Mouse (Mus musculus): ENCODE measurements around the gene Ccni. TPM values are rescaled to one million over a fixed set of nuclear protein-coding genes. Genes with fewer than 3 reads are reported as not detected.

Gene Ccni
- polyA plus RNA-seq, 1 experiment, result 48.5 TPM

DNA sequence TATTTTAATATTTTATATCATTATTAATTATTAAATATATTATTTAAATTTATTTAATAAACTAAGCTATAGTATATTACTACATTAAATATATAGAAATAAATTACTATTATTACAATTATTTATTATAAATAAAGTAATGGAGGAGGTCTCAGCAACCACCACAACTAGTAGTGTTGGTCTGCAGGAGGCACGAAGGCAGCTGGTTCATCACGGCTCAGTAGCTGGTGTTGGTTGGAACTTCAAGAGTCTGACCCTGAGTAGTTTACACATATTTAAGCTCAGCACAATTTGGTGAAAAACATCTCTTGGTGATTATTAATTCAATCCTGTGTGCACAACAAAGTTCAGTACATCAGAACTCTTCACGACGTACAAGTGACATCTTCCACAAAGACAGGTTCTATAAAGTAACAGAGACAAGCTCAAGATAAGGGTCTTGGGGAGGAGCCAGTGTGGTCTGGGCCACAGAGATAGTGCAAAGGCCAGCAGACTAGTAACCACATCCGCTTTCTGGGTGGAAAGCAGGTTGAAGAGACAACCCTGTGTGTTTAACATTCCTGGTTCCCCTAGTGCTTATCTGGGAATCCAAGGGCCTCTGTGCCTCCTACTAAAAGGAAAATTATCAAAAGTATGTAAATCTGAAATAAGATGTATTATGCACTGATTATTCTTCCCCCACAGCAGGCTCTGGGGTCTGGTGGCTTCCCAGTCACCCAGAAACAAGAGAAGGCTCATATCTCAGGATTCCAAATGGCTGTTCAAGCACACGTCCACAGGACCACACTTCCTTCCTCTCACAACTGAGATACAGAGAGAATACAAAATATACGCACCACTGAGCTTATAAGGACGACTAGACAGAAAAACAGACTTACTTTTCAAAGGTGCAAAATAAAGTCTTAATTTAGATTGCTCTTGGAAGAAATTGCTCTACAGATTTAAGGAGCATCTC lies 33.6 kb upstream of the Ccni start:
- no peaks in the 10 kb centered on the region for H3K36me3 ChIP-seq (ENCODE audit: control insufficient read depth, insufficient read depth, low read length)
- 29% methylated on average over 8 of the region's 8 CpGs for WGBS
- DNase-seq (ENCODE audit: low read depth in 1 of 2, low spot score in 2 of 2), result no peak
- peaks cover 5% of the 10 kb centered on the region; the same call in 1 of the 2 replicates for H3K4me1 ChIP-seq (ENCODE audit: control insufficient read depth, insufficient read depth, insufficient read length)
- no peak overlapping the region for H3K27ac ChIP-seq (ENCODE audit: insufficient read depth, low read length)
- TF ChIP-seq POLR2A (IDR thresholded peaks at IDR 0.05; ENCODE audit: low read depth, low read length) (no peak), CTCF (IDR thresholded peaks at IDR 0.05; ENCODE audit: extremely low read depth, insufficient read depth, insufficient read length, insufficient replicate concordance) (no peak)
- no peaks in the 10 kb centered on the region for H3K27me3 ChIP-seq (ENCODE audit: control insufficient read depth, insufficient read depth, low read length)
- no peak overlapping the region for H3K4me3 ChIP-seq (ENCODE audit: extremely low read depth, insufficient read depth, insufficient read length)

DNA sequence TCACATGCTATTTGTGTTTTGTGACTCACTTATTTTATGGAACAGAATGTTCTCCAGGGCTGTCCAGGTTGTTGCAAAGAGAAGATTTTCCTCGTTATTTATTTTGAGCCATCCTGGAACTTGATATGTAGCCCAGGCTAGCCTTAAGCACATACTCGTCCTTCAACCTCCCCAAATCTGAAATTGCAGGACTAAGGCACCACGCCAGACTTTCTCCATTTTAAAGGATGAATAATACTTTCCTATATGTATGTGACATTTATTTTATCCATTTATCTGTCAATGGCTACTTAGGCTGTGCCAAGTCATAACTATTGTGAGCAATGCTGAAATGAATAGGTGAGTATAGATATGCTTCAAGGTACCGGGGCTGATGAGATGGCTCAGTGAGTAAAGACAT lies 30.2 kb upstream of the Ccni start:
- H3K27me3 ChIP-seq (ENCODE audit: control insufficient read depth, insufficient read depth, low read length), result no peaks in the 10 kb centered on the region
- H3K4me1 ChIP-seq (ENCODE audit: control insufficient read depth, insufficient read depth, insufficient read length), result peaks cover 17% of the 10 kb centered on the region; the same call in 1 of the 2 replicates
- WGBS, result 85% methylated on average over 4 of the region's 4 CpGs
- TF ChIP-seq POLR2A (IDR thresholded peaks at IDR 0.05; ENCODE audit: low read depth, low read length), result no peak
- no peak for TF ChIP-seq CTCF (IDR thresholded peaks at IDR 0.05; ENCODE audit: extremely low read depth, insufficient read depth, insufficient read length, insufficient replicate concordance)
- DNase-seq (ENCODE audit: low read depth in 1 of 2, low spot score in 2 of 2), result no peak
- no peak overlapping the region for H3K4me3 ChIP-seq (ENCODE audit: extremely low read depth, insufficient read depth, insufficient read length)
- H3K27ac ChIP-seq (ENCODE audit: insufficient read depth, low read length), result no peak overlapping the region
- no peaks in the 10 kb centered on the region for H3K36me3 ChIP-seq (ENCODE audit: control insufficient read depth, insufficient read depth, low read length)

DNA sequence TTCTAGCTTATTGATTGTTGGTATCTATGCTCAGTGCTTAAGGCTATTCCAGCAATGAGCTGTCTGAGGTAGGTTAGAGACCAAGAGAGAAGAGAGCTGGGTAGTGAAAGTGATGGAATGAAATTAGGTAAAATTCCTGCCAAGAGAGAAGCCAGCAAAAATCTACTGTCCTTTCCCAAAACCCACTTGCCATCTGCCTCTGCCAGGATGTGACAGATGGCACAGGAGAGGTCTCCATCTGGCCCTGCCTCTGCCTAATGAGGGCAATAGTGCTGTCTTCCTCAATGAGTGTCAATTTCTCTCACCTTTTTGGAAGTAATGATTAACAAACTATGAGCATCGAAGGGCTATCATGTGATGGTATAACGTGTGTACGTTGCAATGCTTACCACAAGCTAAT lies 29.6 kb upstream of the Ccni start:
- H3K4me3 ChIP-seq (ENCODE audit: extremely low read depth, insufficient read depth, insufficient read length), result no peak overlapping the region
- peaks cover 17% of the 10 kb centered on the region; the same call in 1 of the 2 replicates for H3K4me1 ChIP-seq (ENCODE audit: control insufficient read depth, insufficient read depth, insufficient read length)
- WGBS, result 93% methylated on average over 3 of the region's 3 CpGs
- no peaks in the 10 kb centered on the region for H3K36me3 ChIP-seq (ENCODE audit: control insufficient read depth, insufficient read depth, low read length)
- no peak for DNase-seq (ENCODE audit: low read depth in 1 of 2, low spot score in 2 of 2)
- H3K27ac ChIP-seq (ENCODE audit: insufficient read depth, low read length), result no peak overlapping the region
- TF ChIP-seq CTCF (IDR thresholded peaks at IDR 0.05; ENCODE audit: extremely low read depth, insufficient read depth, insufficient read length, insufficient replicate concordance) (no peak), POLR2A (IDR thresholded peaks at IDR 0.05; ENCODE audit: low read depth, low read length) (no peak)
- H3K27me3 ChIP-seq (ENCODE audit: control insufficient read depth, insufficient read depth, low read length), result no peaks in the 10 kb centered on the region

GRCm38 (mm10) chr5:93234605-93235004 lies 28.3 kb upstream of the Ccni start:
- 86% methylated on average over 2 of the region's 2 CpGs for WGBS

DNA sequence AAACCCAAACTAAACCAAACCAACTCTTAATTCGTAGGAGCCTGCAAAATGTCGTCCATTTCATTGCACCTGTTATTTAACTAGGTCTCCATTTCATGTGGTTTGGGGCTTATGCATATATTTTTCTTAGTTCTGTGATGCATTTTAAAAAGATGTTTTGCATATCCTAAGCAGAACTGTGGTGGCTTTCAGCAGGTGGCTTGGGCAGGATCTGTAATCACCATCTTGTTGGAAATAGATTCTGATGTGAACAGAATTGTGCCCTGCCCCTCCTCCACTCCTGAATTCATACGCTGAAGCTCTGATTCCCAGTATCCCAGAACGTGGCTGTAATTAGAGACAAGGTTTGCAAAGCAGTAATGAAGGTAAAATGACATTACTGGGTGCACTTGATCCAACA lies 27.8 kb upstream of the Ccni start:
- H3K4me1 ChIP-seq (ENCODE audit: control insufficient read depth, insufficient read depth, insufficient read length), result peaks cover 18% of the 10 kb centered on the region
- peak in 1 of 2 experiments; percentile 17 for DNase-seq (ENCODE audit: low read depth in 1 of 2, low spot score in 2 of 2)

More at GRCm38 (mm10) chr5:93234605-93235004, 28.3 kb upstream of the Ccni start:
- Histone ChIP-seq H3K27me3 (ENCODE audit: control insufficient read depth, insufficient read depth, low read length) (no peaks in the 10 kb centered on the region), H3K4me1 (ENCODE audit: control insufficient read depth, insufficient read depth, insufficient read length) (peaks cover 15% of the 10 kb centered on the region; the same call in 1 of the 2 replicates), H3K27ac (ENCODE audit: insufficient read depth, low read length) (peak overlapping the region; percentile 38), H3K4me3 (ENCODE audit: extremely low read depth, insufficient read depth, insufficient read length) (no peak overlapping the region), H3K36me3 (ENCODE audit: control insufficient read depth, insufficient read depth, low read length) (no peaks in the 10 kb centered on the region)
- TF ChIP-seq CTCF (IDR thresholded peaks at IDR 0.05; ENCODE audit: extremely low read depth, insufficient read depth, insufficient read length, insufficient replicate concordance), result no peak
- no peak for TF ChIP-seq POLR2A (IDR thresholded peaks at IDR 0.05; ENCODE audit: low read depth, low read length)
- no peak for DNase-seq (ENCODE audit: low read depth in 1 of 2, low spot score in 2 of 2)

DNA sequence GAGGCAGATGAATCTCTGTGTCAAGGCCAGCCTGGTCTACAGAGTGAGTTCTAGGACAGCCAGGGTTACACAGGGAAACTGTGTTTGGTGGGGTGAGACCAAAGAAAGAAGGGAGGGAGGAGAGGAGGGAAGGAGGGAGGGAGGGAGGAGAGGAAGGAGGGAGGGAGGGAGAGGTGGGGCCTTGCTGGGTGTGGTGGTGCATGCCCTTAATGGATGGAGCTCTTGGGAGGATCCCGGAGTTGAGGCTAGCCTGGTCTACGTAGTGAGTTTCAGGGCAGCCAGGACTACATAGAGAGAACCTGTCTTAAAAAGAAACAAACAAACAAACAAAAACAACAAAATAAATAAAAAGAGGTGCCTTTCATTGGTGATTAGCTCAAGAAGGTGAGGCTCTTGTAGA lies 26.5 kb upstream of the Ccni start:
- H3K27me3 ChIP-seq (ENCODE audit: control insufficient read depth, insufficient read depth, low read length), result no peaks in the 10 kb centered on the region
- H3K4me1 ChIP-seq (ENCODE audit: control insufficient read depth, insufficient read depth, insufficient read length), result peaks cover 18% of the 10 kb centered on the region
- no peak overlapping the region for H3K4me3 ChIP-seq (ENCODE audit: extremely low read depth, insufficient read depth, insufficient read length)
- H3K27ac ChIP-seq (ENCODE audit: insufficient read depth, low read length), result no peak overlapping the region
- H3K36me3 ChIP-seq (ENCODE audit: control insufficient read depth, insufficient read depth, low read length), result no peaks in the 10 kb centered on the region
- no peak for DNase-seq (ENCODE audit: low read depth in 1 of 2, low spot score in 2 of 2)
- TF ChIP-seq POLR2A (IDR thresholded peaks at IDR 0.05; ENCODE audit: low read depth, low read length) (no peak), CTCF (IDR thresholded peaks at IDR 0.05; ENCODE audit: extremely low read depth, insufficient read depth, insufficient read length, insufficient replicate concordance) (no peak)
- 93% methylated on average over 2 of the region's 2 CpGs for WGBS

More for the DNA sequence above, 27.8 kb upstream of the Ccni start:
- WGBS, result 50% methylated on average over 4 of the region's 4 CpGs
- H3K27me3 ChIP-seq (ENCODE audit: control insufficient read depth, insufficient read depth, low read length), result no peaks in the 10 kb centered on the region
- no peaks in the 10 kb centered on the region for H3K36me3 ChIP-seq (ENCODE audit: control insufficient read depth, insufficient read depth, low read length)
- H3K27ac ChIP-seq (ENCODE audit: insufficient read depth, low read length), result peak overlapping the region; percentile 38; the same call in 1 of the 2 replicates
- H3K4me3 ChIP-seq (ENCODE audit: extremely low read depth, insufficient read depth, insufficient read length), result no peak overlapping the region
- no peak for TF ChIP-seq CTCF (IDR thresholded peaks at IDR 0.05; ENCODE audit: extremely low read depth, insufficient read depth, insufficient read length, insufficient replicate concordance)
- TF ChIP-seq POLR2A (IDR thresholded peaks at IDR 0.05; ENCODE audit: low read depth, low read length), result no peak

DNA sequence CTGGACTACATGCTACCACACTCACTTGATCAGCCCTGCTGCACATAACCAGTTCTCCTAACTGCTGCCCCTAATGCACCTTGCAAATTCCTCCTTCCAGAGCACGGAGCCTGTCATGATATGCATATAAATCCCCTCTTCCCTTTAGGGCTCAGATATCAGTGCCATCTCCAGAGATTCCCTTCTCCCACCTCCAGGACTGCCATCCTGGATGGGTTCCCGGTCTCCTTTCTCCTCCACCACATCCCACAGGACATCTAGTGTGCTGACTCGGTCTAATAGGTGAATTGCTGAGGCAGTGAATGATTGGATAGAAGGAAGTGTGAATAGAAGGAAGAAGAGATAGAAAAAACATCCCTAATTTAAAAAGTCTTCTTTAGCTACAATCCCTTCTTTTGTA lies 25.4 kb upstream of the Ccni start:
- no peak for TF ChIP-seq CTCF (IDR thresholded peaks at IDR 0.05; ENCODE audit: extremely low read depth, insufficient read depth, insufficient read length, insufficient replicate concordance)
- no peak for TF ChIP-seq POLR2A (IDR thresholded peaks at IDR 0.05; ENCODE audit: low read depth, low read length)
- Histone ChIP-seq H3K27ac (ENCODE audit: insufficient read depth, low read length) (no peak overlapping the region), H3K27me3 (ENCODE audit: control insufficient read depth, insufficient read depth, low read length) (no peaks in the 10 kb centered on the region), H3K36me3 (ENCODE audit: control insufficient read depth, insufficient read depth, low read length) (no peaks in the 10 kb centered on the region), H3K4me3 (ENCODE audit: extremely low read depth, insufficient read depth, insufficient read length) (no peak overlapping the region), H3K4me1 (ENCODE audit: control insufficient read depth, insufficient read depth, insufficient read length) (peaks cover 18% of the 10 kb centered on the region)
- 86% methylated on average over 3 of the region's 3 CpGs for WGBS
- no peak for DNase-seq (ENCODE audit: low read depth in 1 of 2, low spot score in 2 of 2)

Data from spleen, adult 2 months (tissue).